Mouse (Mus musculus) cerebellum, adult 2 months (tissue): ENCODE measurements at regions not wholly inside any gene's neighbourhood (a gene's known extent, or its start where the extent isn't known, plus 50 kb on each side); places are given as distances from the start of the nearest gene placed in this dataset.

Experiments
- DNase-seq, 2 experiments: peaks; one replicate each; pipeline ENCODE4 v3.0.0; 2021
- H3K27ac ChIP-seq: fragments of 200-500 bp; 2 replicates; pipeline ENCODE4 v1.5.1; 2012; ENCODE audit warnings: low read length, control low read depth, inconsistent platforms; ENCODE audit not compliant: insufficient read depth
- H3K27me3 ChIP-seq: fragments of 200-500 bp; 2 replicates; pipeline ENCODE4 v1.6.1; 2012; ENCODE audit warnings: inconsistent platforms, mild to moderate bottlenecking, low read length, moderate library complexity; ENCODE audit not compliant: control insufficient read depth, insufficient read depth
- H3K4me1 ChIP-seq: fragments of 200-500 bp; 2 replicates; pipeline ENCODE4 v1.6.1; 2011; ENCODE audit warnings: low read length; ENCODE audit not compliant: control insufficient read depth, insufficient read depth
- H3K4me3 ChIP-seq: fragments of 200-500 bp; replicated peaks from 2 replicates; pipeline ENCODE3; 2011; ENCODE audit warnings: mild to moderate bottlenecking, low read depth, low read length, control low read depth; ENCODE audit not compliant: insufficient read depth
- CTCF ChIP-seq: fragments of 200-500 bp; IDR thresholded peaks from 2 replicates; pipeline ENCODE4 v1.5.1; 2011; ENCODE audit warnings: low read depth, mild to moderate bottlenecking, control low read depth, low read length, moderate library complexity, borderline replicate concordance; ENCODE audit not compliant: insufficient read depth
- POLR2A ChIP-seq: fragments of 200-500 bp; IDR thresholded peaks from 2 replicates; pipeline ENCODE4 v1.6.1; 2011; ENCODE audit warnings: low read length, control low read depth, borderline replicate concordance; ENCODE audit not compliant: insufficient read depth
- WGBS: fragments of 180-500 bp; shearing (Covaris S2); methylation state at CpG from one replicate; pipeline ENCODE4 v1.1.7; 2018; 5-methylcytosine and 5-hydroxymethylcytosine counted together

- H3K4me3 ChIP-seq, result no peak overlapping the region
- H3K27ac ChIP-seq, result no peak overlapping the region
- H3K27me3 ChIP-seq, result no peaks in the 10 kb centered on the region
- no peak for TF ChIP-seq POLR2A
- no peak for TF ChIP-seq CTCF
- H3K4me1 ChIP-seq, result no peaks in the 10 kb centered on the region
- WGBS, result 14% methylated on average over 2 of the region's 2 CpGs
- peak; percentile 37 to 81 for DNase-seq
These were observed 116.3 kb downstream of the 4931400O07Rik start for GRCm38 (mm10) chrX:62584011-62584625.
